Mouse (Mus musculus) hindbrain, embryonic 14.5 days (tissue): Measurements from ENCODE around the gene Sbk3. TPM values are rescaled to one million over a fixed set of nuclear protein-coding genes. Genes with fewer than 3 reads are reported as not detected.
"Not testable (repeated sequence)": the region's sequence is repeated elsewhere in the genome, so short reads cannot be mapped to it uniquely, and the experiment has no call there.

Experiments used
- ATAC-seq: fragments of 200-750 bp; cut with Nextera tagmentation; 2 replicates; pipeline ENCODE4 v1.8.0; 2017; ENCODE audit warnings: moderate number of reproducible peaks, mild to moderate bottlenecking, moderate TSS enrichment, moderate library complexity; ENCODE audit not compliant: low FRiP score
- DNase-seq: peaks from one replicate; pipeline ENCODE4 v3.0.0-alpha.2; 2015; ENCODE audit warnings: low spot score
- H3K27ac ChIP-seq: fragments of 300-500 bp; sonication (generic); 2 replicates; pipeline ENCODE4 v1.5.1; 2014; ENCODE audit warnings: mild to moderate bottlenecking, moderate library complexity
- H3K27me3 ChIP-seq: fragments of 300-500 bp; sonication (generic); 2 replicates; pipeline ENCODE4 v1.6.1; 2014; ENCODE audit warnings: mild to moderate bottlenecking, low read length, mixed read lengths; ENCODE audit not compliant: control insufficient read depth, insufficient read depth
- H3K36me3 ChIP-seq: fragments of 300-500 bp; sonication (generic); replicated peaks from 2 replicates; pipeline ENCODE4 v1.6.1; 2014; ENCODE audit not compliant: control insufficient read depth, insufficient read depth
- H3K4me1 ChIP-seq: fragments of 300-500 bp; sonication (generic); replicated peaks from 2 replicates; pipeline ENCODE4 v1.6.1; 2014; ENCODE audit warnings: antibody characterized with exemption, low read length, mixed read lengths; ENCODE audit not compliant: control insufficient read depth, insufficient read depth
- H3K4me2 ChIP-seq: fragments of 300-500 bp; sonication (generic); replicated peaks from 2 replicates; pipeline ENCODE4 v1.6.1; 2014; ENCODE audit warnings: mild to moderate bottlenecking, moderate library complexity
- H3K4me3 ChIP-seq: fragments of 300-500 bp; sonication (generic); replicated peaks from 2 replicates; pipeline ENCODE4 v1.5.1; 2014; ENCODE audit warnings: mild to moderate bottlenecking, low read length
- H3K9ac ChIP-seq: fragments of 300-500 bp; sonication (generic); 2 replicates; pipeline ENCODE4 v1.6.1; 2014
- H3K9me3 ChIP-seq: fragments of 300-500 bp; sonication (generic); 2 replicates; pipeline ENCODE4 v1.6.1; 2016; ENCODE audit warnings: low read length; ENCODE audit not compliant: control insufficient read depth
- WGBS: fragments of 180-500 bp; shearing (Covaris S2); extraction: QIAGEN DNeasy Blood & Tissue Kit; methylation state at CpG from one replicate; pipeline ENCODE4 v1.1.7; 2014; 5-methylcytosine and 5-hydroxymethylcytosine counted together
- polyA plus RNA-seq: library from polyadenylated mRNA; unstranded; fragments of >200 nt; fragmentation: Nextera tagmentation; extraction: Ambion mirVana; gene quantifications from 2 replicates; pipeline ENCODE4 v1.2.1, GENCODE M21; 2014

Sbk3 gene
- 0.39 and 0.67 TPM in 2 replicates for polyA plus RNA-seq

DNA sequence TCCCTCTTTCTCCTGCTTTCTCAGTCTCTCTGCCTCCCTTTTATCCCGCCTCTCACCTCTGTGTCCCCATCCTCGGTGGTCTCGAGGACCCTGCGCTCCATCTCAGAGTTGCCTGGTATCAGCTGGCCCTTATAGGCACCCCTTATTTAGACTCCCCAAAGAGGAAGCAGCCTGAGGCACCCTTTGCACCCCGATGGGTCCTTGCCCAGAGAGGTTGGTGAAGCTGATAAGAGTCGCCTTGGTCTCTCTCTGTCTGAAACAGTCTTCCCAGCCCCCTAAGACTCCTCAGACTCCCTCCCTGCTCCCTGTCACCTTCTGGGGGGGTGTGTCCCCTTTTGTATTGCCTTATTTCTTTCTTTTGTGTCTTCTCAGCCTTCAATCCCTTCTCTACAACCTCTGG, at the start of gene Sbk3:
Gene Sbk3, minus strand, starts transcription at position 101 of the 400 bp plus-strand sequence.
- 37% methylated on average over 6 of the region's 6 CpGs for WGBS
- Histone ChIP-seq H3K4me3 (no peak within 1 kb of the TSS), H3K27ac (no peak within 1 kb of the TSS), H3K9ac (no peak within 1 kb of the TSS), H3K4me1 (no peaks in the 10 kb centered on the region), H3K27me3 (no peaks in the 10 kb centered on the region), H3K9me3 (no peaks in the 10 kb centered on the region), H3K4me2 (no peak within 1 kb of the TSS), H3K36me3 (no peaks in the 10 kb centered on the region)
- ATAC-seq (no peak), DNase-seq (no peak)

DNA sequence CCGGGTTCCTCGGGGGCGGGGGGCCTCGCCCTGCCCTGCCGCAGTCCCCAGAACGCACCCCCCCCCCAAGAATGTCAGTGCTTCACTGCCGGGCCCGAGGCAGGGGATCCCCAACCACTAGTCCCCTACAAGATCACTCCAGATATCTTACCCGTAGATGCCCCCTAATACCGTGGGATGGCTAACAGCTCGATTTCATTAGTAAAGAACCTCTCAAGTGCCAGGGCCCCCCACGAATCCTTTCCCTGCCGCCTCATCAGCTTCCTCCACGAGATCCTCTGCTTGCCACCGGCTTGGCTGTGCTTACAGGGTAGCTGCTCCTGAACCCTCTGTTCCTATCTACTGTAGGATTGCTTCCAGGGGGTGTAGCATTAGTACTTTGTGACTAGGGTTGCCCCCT, 49.7 kb upstream of the Sbk3 start:
- ATAC-seq (peak; percentile 49; the same call in 1 of the 2 replicates), DNase-seq (no peak)
- peak overlapping the region; percentile 95 for H3K9ac ChIP-seq
- peak overlapping the region; percentile 66 for H3K4me2 ChIP-seq
- under 1% methylated on average over 15 of the region's 15 CpGs for WGBS
- peaks cover 20% of the 10 kb centered on the region for H3K36me3 ChIP-seq
- H3K9me3 ChIP-seq: no peaks in the 10 kb centered on the region
- H3K4me1 ChIP-seq: peaks cover 20% of the 10 kb centered on the region
- peak overlapping the region; percentile 90 for H3K4me3 ChIP-seq
- no peaks in the 10 kb centered on the region for H3K27me3 ChIP-seq
- H3K27ac ChIP-seq: peak overlapping the region; percentile 86

DNA sequence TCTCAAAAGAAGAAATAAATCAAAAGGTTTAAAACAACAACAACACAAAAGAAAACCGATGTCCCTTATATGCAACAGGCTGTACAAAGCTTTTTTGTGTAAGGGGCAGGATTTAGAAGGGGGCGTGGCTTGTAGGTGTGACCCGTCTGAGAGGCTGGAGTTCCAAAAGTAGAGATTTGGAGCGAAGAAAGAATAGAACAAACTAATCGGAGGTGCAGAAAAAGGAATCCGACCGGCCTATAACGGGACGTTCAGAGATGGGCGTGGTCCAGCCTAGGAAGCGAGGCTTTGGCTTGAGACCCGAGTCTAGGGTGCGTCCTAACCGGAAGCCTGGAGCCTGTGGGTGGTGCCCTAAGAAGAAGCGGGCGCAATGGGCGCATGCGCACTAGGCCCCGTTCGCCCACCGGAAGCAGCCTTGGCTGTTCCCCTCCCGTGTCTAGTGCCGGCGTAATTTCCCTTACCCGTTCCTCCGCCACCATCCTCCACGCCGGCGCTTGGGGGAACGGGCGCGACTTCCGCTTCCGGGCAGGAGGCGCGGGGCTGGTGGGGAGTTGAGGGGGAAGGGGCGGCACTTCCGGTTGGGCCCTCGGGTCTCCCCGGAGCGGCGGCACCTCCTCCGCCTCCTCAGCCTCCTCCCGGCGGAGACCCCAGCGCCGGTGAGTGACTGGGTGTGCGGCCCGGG, 49.2 kb upstream of the Sbk3 start, which contains the start of the genes Zfp865 and Ccdc106:
Gene Zfp865, plus strand, starts transcription at position 377 of the 682 bp plus-strand sequence.
Gene Ccdc106, plus strand, starts transcription at position 554 of the 682 bp plus-strand sequence.
- Histone ChIP-seq H3K4me3 (peak within 1 kb of the TSS; percentile 90), H3K9me3 (no peaks in the 10 kb centered on the region), H3K9ac (peak within 1 kb of the TSS; percentile 95), H3K27ac (peak within 1 kb of the TSS; percentile 86), H3K36me3 (peaks cover 20% of the 10 kb centered on the region), H3K27me3 (no peaks in the 10 kb centered on the region), H3K4me2 (peak within 1 kb of the TSS; percentile 66), H3K4me1 (peaks cover 20% of the 10 kb centered on the region)
- DNase-seq (peak; percentile 99), ATAC-seq (peak; percentile 92)
- under 1% methylated on average over 49 of the region's 49 CpGs for WGBS

- Histone ChIP-seq H3K36me3 (peaks cover 20% of the 10 kb centered on the region), H3K4me3 (peak overlapping the region; percentile 90), H3K9ac (0 out of 2 replicates have a peak overlapping the region, but pooled peaks have one; percentile 95), H3K27ac (peak overlapping the region; percentile 86), H3K4me1 (peaks cover 20% of the 10 kb centered on the region), H3K4me2 (peak overlapping the region; percentile 66)
- not testable (repeated sequence) for ATAC-seq, H3K27me3 ChIP-seq, H3K9me3 ChIP-seq, DNase-seq
- WGBS: 34% methylated on average over 8 of the region's 8 CpGs
Measured at GRCm38 (mm10) chr7:5019576-5019975, 48.6 kb upstream of the Sbk3 start.

DNA sequence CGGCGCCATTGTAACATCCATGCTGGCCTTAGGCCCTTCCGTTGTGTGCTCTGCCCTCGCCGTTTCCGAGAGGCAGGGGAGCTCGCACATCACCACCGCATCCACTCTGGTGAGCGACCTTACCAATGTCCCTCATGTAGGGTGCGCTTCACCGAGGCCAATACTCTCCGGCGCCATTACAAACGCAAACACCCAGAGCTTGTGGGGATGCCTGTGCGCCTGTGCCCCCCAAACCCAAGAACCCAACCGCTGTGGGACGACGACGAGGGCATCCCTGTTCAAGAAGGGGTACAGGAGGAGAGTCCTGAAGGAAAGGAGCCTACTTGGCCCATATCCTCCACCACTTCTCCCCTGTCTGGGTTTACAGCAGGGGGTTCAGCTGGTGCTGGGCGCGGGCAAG, 47.0 kb upstream of the Sbk3 start:
- Histone ChIP-seq H3K9ac (no peak overlapping the region), H3K4me3 (no peak overlapping the region), H3K9me3 (no peaks in the 10 kb centered on the region), H3K4me2 (no peak overlapping the region), H3K27me3 (no peaks in the 10 kb centered on the region), H3K4me1 (peaks cover 20% of the 10 kb centered on the region), H3K27ac (no peak overlapping the region), H3K36me3 (peaks cover 15% of the 10 kb centered on the region)
- ATAC-seq: no peak
- DNase-seq: no peak
- WGBS: 96% methylated on average over 21 of the region's 21 CpGs

GRCm38 (mm10) chr7:5017352-5017751, 46.4 kb upstream of the Sbk3 start:
- H3K4me3 ChIP-seq: no peak overlapping the region
- H3K27ac ChIP-seq: no peak overlapping the region
- H3K4me2 ChIP-seq: no peak overlapping the region
- H3K27me3 ChIP-seq: no peaks in the 10 kb centered on the region
- DNase-seq (no peak), ATAC-seq (no peak)
- peaks cover 20% of the 10 kb centered on the region for H3K4me1 ChIP-seq
- H3K9ac ChIP-seq: no peak overlapping the region
- 90% methylated on average over 16 of the region's 16 CpGs for WGBS
- peaks cover 15% of the 10 kb centered on the region for H3K36me3 ChIP-seq
- no peaks in the 10 kb centered on the region for H3K9me3 ChIP-seq

GRCm38 (mm10) chr7:5016920-5017319, 46.0 kb upstream of the Sbk3 start:
- H3K27ac ChIP-seq: no peak overlapping the region
- no peak overlapping the region for H3K9ac ChIP-seq
- H3K36me3 ChIP-seq: peaks cover 15% of the 10 kb centered on the region
- no peak overlapping the region for H3K4me3 ChIP-seq
- no peaks in the 10 kb centered on the region for H3K9me3 ChIP-seq
- H3K4me1 ChIP-seq: peaks cover 20% of the 10 kb centered on the region
- H3K4me2 ChIP-seq: no peak overlapping the region
- no peak for DNase-seq
- no peaks in the 10 kb centered on the region for H3K27me3 ChIP-seq
- no peak for ATAC-seq
- WGBS: 99% methylated on average over 2 of the region's 2 CpGs

GRCm38 (mm10) chr7:5016057-5016456, 45.1 kb upstream of the Sbk3 start:
- Histone ChIP-seq H3K27ac (peak overlapping the region; percentile 98), H3K9ac (peak overlapping the region; percentile 69), H3K9me3 (no peaks in the 10 kb centered on the region), H3K27me3 (no peaks in the 10 kb centered on the region), H3K4me1 (peaks cover 13% of the 10 kb centered on the region), H3K36me3 (peaks cover 19% of the 10 kb centered on the region), H3K4me2 (peak overlapping the region; percentile 68), H3K4me3 (peak overlapping the region; percentile 72)
- ATAC-seq (no peak), DNase-seq (peak; percentile 40)
- 68% methylated on average over 3 of the region's 3 CpGs for WGBS

DNA sequence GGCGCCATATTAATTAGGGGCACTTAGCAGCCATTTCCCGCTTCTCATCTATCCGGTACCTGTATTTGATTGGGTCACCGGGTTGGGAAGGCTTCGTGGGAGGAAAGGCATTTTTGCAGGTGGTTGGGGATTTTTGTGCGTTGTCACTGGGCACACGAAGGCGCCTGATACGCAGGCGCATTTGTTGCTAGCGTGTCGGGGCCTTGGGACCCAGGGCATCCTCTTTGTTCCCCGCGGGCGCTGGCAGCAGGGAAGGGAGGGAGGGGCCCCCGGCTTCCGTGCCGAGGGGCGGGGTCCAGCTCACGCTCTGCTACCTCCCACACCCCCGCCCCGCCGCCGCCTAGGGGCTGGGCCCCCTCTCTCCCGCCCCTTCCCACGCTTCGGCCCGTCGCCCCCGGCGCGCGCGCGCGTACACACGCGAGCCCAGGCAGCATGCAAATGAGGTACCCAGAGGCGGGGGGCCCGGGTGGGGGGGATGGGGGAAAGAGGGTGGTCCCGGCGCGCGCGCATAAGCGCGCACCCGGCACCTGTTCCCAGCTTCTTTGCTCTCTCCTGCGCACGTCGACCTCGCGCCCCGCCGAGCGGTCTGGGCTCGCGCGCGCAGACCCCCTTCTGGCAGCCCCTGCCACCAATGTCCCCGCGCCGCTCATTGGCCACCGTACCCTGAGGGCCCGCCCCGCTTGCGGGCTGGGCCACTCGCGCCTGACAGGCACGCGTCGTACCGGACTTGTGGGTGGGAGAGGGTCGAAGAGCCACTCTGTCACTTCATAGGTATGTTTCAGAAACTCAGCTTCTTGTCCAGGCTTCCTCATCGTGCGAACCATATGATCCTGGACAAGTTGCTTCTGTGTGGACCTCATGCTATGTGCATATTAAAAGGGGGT, 44.4 kb upstream of the Sbk3 start, which contains the start of gene Gm44973:
Gene Gm44973, plus strand, starts transcription at position 379 of the 884 bp plus-strand sequence.
- Histone ChIP-seq H3K4me2 (peak within 1 kb of the TSS; percentile 68), H3K9me3 (no peaks in the 10 kb centered on the region), H3K27ac (peak within 1 kb of the TSS; percentile 98), H3K36me3 (peaks cover 26% of the 10 kb centered on the region), H3K9ac (peak within 1 kb of the TSS; percentile 81), H3K4me1 (peaks cover 11% of the 10 kb centered on the region), H3K4me3 (peak within 1 kb of the TSS; percentile 72), H3K27me3 (no peaks in the 10 kb centered on the region)
- under 1% methylated on average over 56 of the region's 76 CpGs for WGBS
- DNase-seq (peak; percentile 88), ATAC-seq (peak; percentile 81)
